Comparison of ENCODE assay signal across 11 mouse cellular contexts in genomic region chr4:138447827-138448602, GRCm38 (mm10). TPM values are rescaled to one million over a fixed set of nuclear protein-coding genes. Genes with fewer than 3 reads are reported as not detected.
DNase-seq lines count a peak whose midpoint lies in the region; ATAC-seq and TF ChIP-seq lines count a peak whose summit lies in the region.
"Had no signal": no experiment of that assay in that cellular context is flagged by ENCODE, and none has a peak within 500 bp of the region (broad histone marks: within the 10 kb centered on the region; RNA-seq: fewer than 3 reads in every experiment).

No protein-coding gene starts in this region.

- peak overlapping the region; percentile 22; the same call in 1 of the 2 replicates for H3K4me3 ChIP-seq in layer of hippocampus, adult 2 months
- H3K4me3 ChIP-seq in ES-Bruce4 (ENCODE audit: low read depth, low read length) = no peak overlapping the region
- no peak overlapping the region for H3K4me3 ChIP-seq in forebrain, embryonic 13.5 days
- no peak overlapping the region for H3K4me3 ChIP-seq in midbrain, embryonic 11.5 days (ENCODE audit: low read depth, low read length)

- H3K4me2 ChIP-seq in forebrain, embryonic 13.5 days = peak overlapping the region; percentile 32
- 0 out of 2 replicates have a peak overlapping the region, but pooled peaks have one; percentile 0 for H3K4me2 ChIP-seq in midbrain, embryonic 11.5 days

- no peaks in the 10 kb centered on the region for H3K36me3 ChIP-seq in ES-Bruce4 (ENCODE audit: control insufficient read depth, insufficient read depth, low read length, poor library complexity, severe bottlenecking)
- peaks cover under 1% of the 10 kb centered on the region; the same call in 1 of the 2 replicates for H3K36me3 ChIP-seq in forebrain, embryonic 13.5 days (ENCODE audit: poor library complexity, severe bottlenecking)
- no peaks in the 10 kb centered on the region for H3K36me3 ChIP-seq in midbrain, embryonic 11.5 days (ENCODE audit: control insufficient read depth, insufficient read depth, low read length)

- no peak for TF ChIP-seq CTCF in layer of hippocampus, adult 2 months (conservative IDR thresholded peaks at IDR 0.05)
- TF ChIP-seq CTCF in ES-Bruce4 (IDR thresholded peaks at IDR 0.05; ENCODE audit: low read depth, low read length) = no peak

- H3K27ac ChIP-seq in layer of hippocampus, adult 2 months = peak overlapping the region; percentile 89
- H3K27ac ChIP-seq in ES-Bruce4 (ENCODE audit: insufficient read depth, low read length) = no peak overlapping the region
- peak overlapping the region; percentile 83 for H3K27ac ChIP-seq in forebrain, embryonic 13.5 days
- H3K27ac ChIP-seq in midbrain, embryonic 11.5 days (ENCODE audit: low read depth, low read length) = peak overlapping the region; percentile 58; the same call in 1 of the 2 replicates
- H3K27ac ChIP-seq: liver, embryonic 14.5 days had no signal

- DNase-seq in layer of hippocampus, adult 2 months (ENCODE audit: low spot score in 2 of 2) = no peak
- no peak for DNase-seq in layer of hippocampus, adult 9-11 months
- peak; percentile 84 for DNase-seq in midbrain, embryonic 11.5 days (ENCODE audit: low spot score, missing footprints)
- no peak for DNase-seq in spleen, adult 12 weeks (ENCODE audit: low spot score)
- no peak for DNase-seq in adrenal gland, adult 18-20 months (ENCODE audit: low spot score in 2 of 2)
- no peak for DNase-seq in cerebellum, adult 11 months

- no peaks in the 10 kb centered on the region for H3K9me3 ChIP-seq in ES-Bruce4 (replicated peaks; ENCODE audit: control insufficient read depth, insufficient read depth, low read length, poor library complexity, severe bottlenecking)
- H3K9me3 ChIP-seq in forebrain, embryonic 13.5 days (replicated peaks) = no peaks in the 10 kb centered on the region
- no peaks in the 10 kb centered on the region for H3K9me3 ChIP-seq in midbrain, embryonic 11.5 days (ENCODE audit: control insufficient read depth, low read length)

- peak; percentile 79 for ATAC-seq in forebrain, embryonic 13.5 days
- ATAC-seq in midbrain, embryonic 11.5 days (ENCODE audit: low FRiP score) = peak; percentile 49

- no peak for TF ChIP-seq POLR2A in ES-Bruce4 (IDR thresholded peaks at IDR 0.05; ENCODE audit: insufficient read depth, low read length)

- 32% methylated on average over 15 of the region's 15 CpGs for WGBS in forebrain, embryonic 13.5 days
- WGBS in midbrain, embryonic 11.5 days = 38% methylated on average over 15 of the region's 15 CpGs

- H3K9ac ChIP-seq in ES-Bruce4 (ENCODE audit: low read depth, poor library complexity, severe bottlenecking) = peak overlapping the region; percentile 4; the same call in 1 of the 2 replicates
- peak overlapping the region; percentile 26; the same call in 1 of the 2 replicates for H3K9ac ChIP-seq in forebrain, embryonic 13.5 days
- peak overlapping the region; percentile 17 for H3K9ac ChIP-seq in midbrain, embryonic 11.5 days (ENCODE audit: low read length)
- H3K9ac ChIP-seq: liver, embryonic 14.5 days had no signal

- no peaks in the 10 kb centered on the region for H3K27me3 ChIP-seq in ES-Bruce4 (ENCODE audit: control insufficient read depth, insufficient read depth, low read length, poor library complexity, severe bottlenecking)
- H3K27me3 ChIP-seq in forebrain, embryonic 13.5 days = peaks cover 25% of the 10 kb centered on the region
- H3K27me3 ChIP-seq in midbrain, embryonic 11.5 days (ENCODE audit: control insufficient read depth, insufficient read depth, low read length) = peaks cover 6% of the 10 kb centered on the region

- 0 out of 2 replicates have a peak, but pooled peaks have one; percentile 48 for TF ChIP-seq EP300 in ES-Bruce4 (IDR thresholded peaks at IDR 0.05; ENCODE audit: insufficient read depth, low read depth, low read length)

- H3K4me1 ChIP-seq in ES-Bruce4 (ENCODE audit: control insufficient read depth, insufficient read depth, low read length) = peaks cover 20% of the 10 kb centered on the region
- H3K4me1 ChIP-seq in forebrain, embryonic 13.5 days = peaks cover 30% of the 10 kb centered on the region
- peaks cover 31% of the 10 kb centered on the region for H3K4me1 ChIP-seq in midbrain, embryonic 11.5 days (ENCODE audit: control insufficient read depth, insufficient read depth, low read length)

RNA-seq across cellular contexts. Expression of gene Camk2n1, which starts 6.1 kb away (rescaled TPM):
- 100 to 1,000 TPM; 378 to 385 TPM for total RNA-seq in layer of hippocampus, adult 2 months (2021)
- 12.1 and 14.1 TPM in 2 replicates for polyA plus RNA-seq in ES-Bruce4 (2011; ENCODE audit: insufficient read depth, insufficient read length, low read depth, missing spikeins)
- 6.6 and 6.9 TPM in 2 replicates for polyA plus RNA-seq in forebrain, embryonic 13.5 days (2015; fragmentation: Nextera tagmentation; extraction: Ambion mirVana)
- 6.0 and 6.1 TPM in 2 replicates for polyA plus RNA-seq in midbrain, embryonic 11.5 days (2014; fragmentation: Nextera tagmentation; extraction: Ambion mirVana)
- 10 to 100 TPM; 20.3 to 29.6 TPM for total RNA-seq in adrenal gland, adult 18-20 months (2021)
- total RNA-seq: granulocyte monocyte progenitor cell, adult 5-6 weeks had no signal

RNA-seq across cellular contexts. Expression of gene Mul1, which starts 13.5 kb away (rescaled TPM):
- total RNA-seq in layer of hippocampus, adult 2 months (2021) = 10 to 100 TPM; 54.4 to 57.9 TPM
- 16.3 and 17.2 TPM in 2 replicates for polyA plus RNA-seq in ES-Bruce4 (2011; ENCODE audit: insufficient read depth, insufficient read length, low read depth, missing spikeins)
- 18.6 and 19.2 TPM in 2 replicates for polyA plus RNA-seq in forebrain, embryonic 13.5 days (2015; fragmentation: Nextera tagmentation; extraction: Ambion mirVana)
- polyA plus RNA-seq in midbrain, embryonic 11.5 days (2014; fragmentation: Nextera tagmentation; extraction: Ambion mirVana) = 17.9 and 18.5 TPM in 2 replicates
- total RNA-seq in adrenal gland, adult 18-20 months (2021) = 10 to 100 TPM; 56.3 to 59.3 TPM

RNA-seq across cellular contexts. Expression of gene Fam43b, which starts 51.7 kb away (rescaled TPM):
- 10 to 100 TPM; 26.5 to 33.1 TPM for total RNA-seq in layer of hippocampus, adult 2 months (2021)
- 1.1 and 1.2 TPM in 2 replicates for polyA plus RNA-seq in ES-Bruce4 (2011; ENCODE audit: insufficient read depth, insufficient read length, low read depth, missing spikeins)
- 0.84 and 0.96 TPM in 2 replicates for polyA plus RNA-seq in forebrain, embryonic 13.5 days (2015; fragmentation: Nextera tagmentation; extraction: Ambion mirVana)
- polyA plus RNA-seq in midbrain, embryonic 11.5 days (2014; fragmentation: Nextera tagmentation; extraction: Ambion mirVana) = 0.14 TPM in 1 of 2 replicates, not detected in the other
- total RNA-seq in adrenal gland, adult 18-20 months (2021) = 1 to 10 TPM; 1.6 to 2.2 TPM
- total RNA-seq: granulocyte monocyte progenitor cell, adult 5-6 weeks had no signal
- polyA plus RNA-seq: liver, embryonic 14.5 days; small intestine, adult 2 months had no signal
